Mouse (Mus musculus) hindbrain, embryonic 16.5 days (tissue): ENCODE measurements around the gene Anxa2. TPM values are rescaled to one million over a fixed set of nuclear protein-coding genes. Genes with fewer than 3 reads are reported as not detected.

ENCODE experiments used
- ATAC-seq: fragments of 200-750 bp; cut with Nextera tagmentation; 2 replicates; pipeline ENCODE4 v1.8.0; 2017; ENCODE audit warnings: moderate TSS enrichment, moderate library complexity
- H3K27ac ChIP-seq: fragments of 300-500 bp; sonication (generic); 2 replicates; pipeline ENCODE4 v1.5.1; 2014; ENCODE audit warnings: low read depth, mild to moderate bottlenecking, control low read depth, low read length, moderate library complexity
- H3K27me3 ChIP-seq: fragments of 300-500 bp; sonication (generic); replicated peaks from 2 replicates; pipeline ENCODE4 v1.6.1; 2014; ENCODE audit warnings: low read length; ENCODE audit not compliant: control insufficient read depth, insufficient read depth
- H3K36me3 ChIP-seq: fragments of 300-500 bp; sonication (generic); 2 replicates; pipeline ENCODE4 v1.6.1; 2014; ENCODE audit warnings: mild to moderate bottlenecking, low read length, moderate library complexity, mixed read lengths; ENCODE audit not compliant: control insufficient read depth, insufficient read depth
- H3K4me1 ChIP-seq: fragments of 300-500 bp; sonication (generic); 2 replicates; pipeline ENCODE4 v1.6.1; 2014; ENCODE audit warnings: low read depth, low read length; ENCODE audit not compliant: control insufficient read depth, insufficient read depth
- H3K4me2 ChIP-seq: fragments of 300-500 bp; sonication (generic); 2 replicates; pipeline ENCODE4 v1.6.1; 2014; ENCODE audit warnings: mild to moderate bottlenecking, low read length, control low read depth, moderate library complexity
- H3K4me3 ChIP-seq: fragments of 300-500 bp; sonication (generic); 2 replicates; pipeline ENCODE4 v1.5.1; 2014; ENCODE audit warnings: mild to moderate bottlenecking, low read length, control low read depth, moderate library complexity
- H3K9ac ChIP-seq: fragments of 300-500 bp; sonication (generic); 2 replicates; pipeline ENCODE4 v1.6.1; 2014; ENCODE audit warnings: low read depth, mild to moderate bottlenecking, control low read depth, low read length, moderate library complexity
- H3K9me3 ChIP-seq: fragments of 300-500 bp; sonication (generic); 2 replicates; pipeline ENCODE4 v1.6.1; 2014; ENCODE audit warnings: mild to moderate bottlenecking, low read length, moderate library complexity; ENCODE audit not compliant: control insufficient read depth
- WGBS: fragments of 180-500 bp; shearing (Covaris S2); extraction: QIAGEN DNeasy Blood & Tissue Kit; methylation state at CpG from one replicate; pipeline ENCODE4 v1.1.7; 2014; 5-methylcytosine and 5-hydroxymethylcytosine counted together
- microRNA-seq: library from miRNA; unstranded; fragments of <30 nt; microRNA quantifications from one replicate; pipeline ENCODE4, GENCODE M21; 2017
- polyA plus RNA-seq: library from polyadenylated mRNA; unstranded; fragments of >200 nt; fragmentation: Nextera tagmentation; extraction: Ambion mirVana; gene quantifications from 2 replicates; pipeline ENCODE4 v1.2.1, GENCODE M21; 2015

The Anxa2 gene
- polyA plus RNA-seq, 1 experiment from 2014 or later = 153 TPM

DNA sequence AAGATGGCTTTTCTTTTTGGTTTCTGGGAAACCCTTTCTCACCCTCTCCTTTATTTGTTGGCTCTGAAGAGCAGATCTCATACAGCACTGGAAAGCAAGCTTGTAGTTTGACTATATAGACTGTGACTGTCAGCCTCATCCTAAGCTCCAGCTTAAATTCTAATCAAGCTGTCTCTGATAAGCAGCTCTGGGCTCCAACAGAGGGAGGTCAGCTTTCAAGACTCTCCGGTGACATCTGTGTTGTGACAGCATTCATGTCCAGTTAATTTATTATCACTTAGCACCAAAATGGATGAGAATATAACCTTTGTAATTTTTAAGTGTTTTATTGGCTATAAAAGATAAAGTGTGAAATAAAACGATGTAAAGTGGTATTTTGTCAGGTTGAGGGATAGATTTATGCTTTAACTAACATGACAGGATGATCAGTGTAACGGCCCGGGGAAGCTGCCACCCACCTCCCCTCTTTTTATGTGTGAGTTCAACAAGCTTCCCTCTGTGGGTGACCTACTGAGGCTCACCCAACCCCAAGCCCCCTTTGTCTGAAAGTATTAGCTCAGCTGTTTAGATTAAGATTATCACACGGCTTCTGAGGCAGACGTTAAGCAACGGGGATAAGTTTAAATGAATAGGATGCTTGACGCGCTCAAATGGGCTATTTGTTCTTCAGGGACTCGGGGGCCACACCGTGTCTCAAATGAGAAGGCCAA, 58.6 kb downstream of the Anxa2 start:
- Histone ChIP-seq H3K4me3 (no peak overlapping the region), H3K27ac (no peak overlapping the region), H3K36me3 (no peaks in the 10 kb centered on the region), H3K4me2 (no peak overlapping the region), H3K4me1 (no peaks in the 10 kb centered on the region), H3K27me3 (no peaks in the 10 kb centered on the region; the same call in 1 of the 2 replicates), H3K9me3 (no peaks in the 10 kb centered on the region), H3K9ac (no peak overlapping the region)
- 21% methylated on average over 11 of the region's 11 CpGs for WGBS
- no peak for ATAC-seq

DNA sequence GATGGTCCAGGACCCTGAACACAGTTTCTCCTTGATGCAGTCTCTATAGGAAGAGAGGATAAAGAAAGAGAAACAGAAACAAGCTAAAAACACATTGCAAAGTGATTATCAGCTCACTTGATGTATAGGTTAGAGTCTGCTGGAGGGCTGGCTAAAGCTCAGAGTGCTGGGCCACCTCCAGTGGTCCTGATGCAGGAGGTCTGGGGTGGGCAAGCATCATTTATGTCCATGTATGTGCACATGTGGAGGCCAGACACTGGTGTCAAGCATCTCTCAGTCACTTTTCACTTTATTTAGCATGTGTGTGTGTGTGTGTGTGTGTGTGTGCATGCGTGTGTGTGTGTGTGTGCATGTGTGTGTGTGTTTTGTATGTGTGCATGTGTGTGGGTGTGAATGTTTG, 59.3 kb downstream of the Anxa2 start:
- H3K9ac ChIP-seq = no peak overlapping the region
- 100% methylated on average over 1 of the region's 1 CpGs for WGBS
- no peak overlapping the region for H3K4me2 ChIP-seq
- no peaks in the 10 kb centered on the region; the same call in 1 of the 2 replicates for H3K27me3 ChIP-seq
- no peaks in the 10 kb centered on the region for H3K36me3 ChIP-seq
- ATAC-seq = no peak
- H3K27ac ChIP-seq = no peak overlapping the region
- no peaks in the 10 kb centered on the region for H3K9me3 ChIP-seq
- H3K4me3 ChIP-seq = no peak overlapping the region
- peaks cover 4% of the 10 kb centered on the region for H3K4me1 ChIP-seq

- H3K4me2 ChIP-seq = no peak overlapping the region
Measured at GRCm38 (mm10) chr9:69514206-69514605, 60.8 kb downstream of the Anxa2 start.

DNA sequence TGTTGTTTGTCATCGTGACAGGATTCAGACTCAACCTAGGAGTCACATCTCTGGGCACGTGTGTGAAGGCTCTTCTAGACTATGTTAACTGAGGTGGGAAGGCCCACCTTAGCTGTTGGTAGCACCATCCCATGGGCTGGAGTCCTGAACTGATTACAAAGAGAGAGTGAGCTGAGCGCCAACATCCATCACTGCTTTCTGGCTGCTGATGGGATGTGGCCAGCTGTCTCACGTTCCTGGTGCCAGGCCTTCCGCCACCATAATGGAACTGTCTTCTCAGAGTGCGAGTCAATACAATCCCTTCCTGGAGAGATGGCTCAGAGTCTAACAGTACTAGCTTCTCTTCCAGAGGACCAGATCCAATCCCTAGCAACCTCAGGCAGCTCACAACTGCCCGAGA, 62.0 kb downstream of the Anxa2 start:
- H3K4me3 ChIP-seq = no peak overlapping the region
- H3K9me3 ChIP-seq = no peaks in the 10 kb centered on the region
- 80% methylated on average over 7 of the region's 7 CpGs for WGBS
- H3K9ac ChIP-seq = no peak overlapping the region
- H3K27me3 ChIP-seq = peaks cover 3% of the 10 kb centered on the region; the same call in 1 of the 2 replicates
- no peak overlapping the region for H3K4me2 ChIP-seq
- H3K27ac ChIP-seq = no peak overlapping the region
- H3K36me3 ChIP-seq = no peaks in the 10 kb centered on the region
- H3K4me1 ChIP-seq = peaks cover 8% of the 10 kb centered on the region
- no peak for ATAC-seq

More at GRCm38 (mm10) chr9:69514206-69514605, 60.8 kb downstream of the Anxa2 start:
- H3K9me3 ChIP-seq = no peaks in the 10 kb centered on the region
- H3K4me3 ChIP-seq = no peak overlapping the region
- ATAC-seq = no peak
- peaks cover 8% of the 10 kb centered on the region for H3K4me1 ChIP-seq
- H3K9ac ChIP-seq = no peak overlapping the region
- WGBS = 70% methylated on average over 8 of the region's 8 CpGs
- H3K27me3 ChIP-seq = no peaks in the 10 kb centered on the region; the same call in 1 of the 2 replicates
- no peaks in the 10 kb centered on the region for H3K36me3 ChIP-seq
- no peak overlapping the region for H3K27ac ChIP-seq

GRCm38 (mm10) chr9:69517387-69518035, 64.1 kb downstream of the Anxa2 start:
- 38% methylated on average over 20 of the region's 20 CpGs for WGBS
- ATAC-seq = peak; percentile 83
- no peaks in the 10 kb centered on the region for H3K9me3 ChIP-seq

More at GRCm38 (mm10) chr9:69517387-69518035, 64.1 kb downstream of the Anxa2 start:
- Histone ChIP-seq H3K4me2 (peak overlapping the region; percentile 30), H3K27me3 (peaks cover 3% of the 10 kb centered on the region; the same call in 1 of the 2 replicates), H3K9ac (no peak overlapping the region), H3K27ac (0 out of 2 replicates have a peak overlapping the region, but pooled peaks have one; percentile 1), H3K36me3 (no peaks in the 10 kb centered on the region), H3K4me1 (peaks cover 8% of the 10 kb centered on the region), H3K4me3 (no peak overlapping the region)

Small RNA genes lying within 50 kb of the gene (microRNA-seq; reads per million reads assigned to microRNA genes)
- gene Mir3109 = 0.83 reads per million

Other genes starting within 250 kb of the Anxa2 start
- gene Ice2, start 55.7 kb upstream of the Anxa2 start, polyA plus RNA-seq = 8.3 and 9.4 TPM in 2 replicates